Mouse (Mus musculus) c-Kit-positive CD71-negative TER-119-negative erythroid progenitor cells, embryonic 14.5 days (primary cell): ENCODE results near the gene Gnrhr.

Source experiments
- DNase-seq: peaks from one replicate; pipeline ENCODE4 v3.0.0-alpha.2; 2013; ENCODE audit warnings: low read depth

Gene Gnrhr

DNA sequence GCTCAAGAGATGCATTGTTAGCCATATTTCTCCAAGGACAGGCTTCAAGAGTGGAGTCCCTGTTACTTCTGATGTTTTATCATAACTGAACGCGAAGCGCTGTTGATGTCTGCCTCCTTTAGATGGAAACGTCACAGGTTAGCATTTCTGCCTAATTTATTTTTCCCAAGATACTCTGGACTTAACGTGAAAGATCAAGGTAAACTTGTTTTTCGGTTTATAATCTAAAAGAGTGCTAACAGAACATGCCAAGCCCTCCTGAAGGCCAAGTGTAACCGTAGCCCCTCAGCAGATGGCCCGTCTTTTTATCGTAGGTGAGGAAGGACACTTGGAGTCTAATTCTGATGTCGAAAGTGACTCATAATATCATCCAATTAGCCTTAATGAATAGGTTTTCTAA is at the start of gene Gnrhr:
Gene Gnrhr, minus strand, starts transcription at position 101 of the 400 bp plus-strand sequence.
- DNase-seq: no peak

- DNase-seq: no peak
Measured at GRCm38 (mm10) chr5:86246559-86246958, 48.9 kb upstream of the Gnrhr start.

GRCm38 (mm10) chr5:86244880-86245279 is 47.2 kb upstream of the Gnrhr start:
- DNase-seq: peak; percentile 12

- no peak for DNase-seq
Measured at GRCm38 (mm10) chr5:86244275-86244674, 46.6 kb upstream of the Gnrhr start.

- no peak for DNase-seq
Measured at GRCm38 (mm10) chr5:86227156-86227853, 29.6 kb upstream of the Gnrhr start.

DNA sequence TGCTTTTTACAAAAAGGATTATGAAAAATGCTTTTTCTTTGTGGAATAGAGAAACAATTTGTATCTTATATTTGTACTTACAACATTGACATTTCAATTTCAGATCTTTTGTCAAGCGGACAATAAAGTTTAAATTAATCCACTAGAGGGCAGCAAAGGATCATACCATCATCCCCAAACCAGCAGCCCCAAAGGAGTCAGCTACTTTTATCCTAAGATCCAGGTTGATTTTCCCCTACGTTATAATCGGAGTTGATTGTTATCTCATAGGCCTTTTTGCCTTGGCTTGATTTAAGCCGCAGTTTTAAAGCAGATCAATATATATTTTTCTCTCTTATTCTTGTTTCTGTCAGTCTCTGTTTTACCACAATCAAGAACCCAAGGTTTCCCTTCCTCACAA is 6.3 kb downstream of the Gnrhr start:
- DNase-seq: no peak

DNA sequence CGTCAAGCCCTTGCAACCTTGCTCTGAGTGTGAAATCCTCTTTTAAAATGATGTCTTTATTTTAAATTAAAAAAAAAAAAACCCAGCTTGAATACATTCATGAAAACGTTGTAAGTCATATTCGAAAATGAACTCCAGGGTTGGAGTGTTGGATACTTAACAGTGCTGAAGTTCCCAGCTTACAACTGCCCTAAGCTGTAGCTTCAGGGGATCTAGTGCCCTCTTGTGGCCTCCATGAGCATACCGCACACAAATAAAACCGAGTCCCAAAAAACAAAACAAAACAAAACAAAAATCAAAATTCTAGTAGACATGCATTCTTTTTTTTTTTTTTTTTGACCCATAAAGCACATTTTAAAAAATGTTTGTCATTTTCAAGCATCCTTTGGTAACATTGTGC is 6.9 kb downstream of the Gnrhr start:
- DNase-seq: no peak

DNA sequence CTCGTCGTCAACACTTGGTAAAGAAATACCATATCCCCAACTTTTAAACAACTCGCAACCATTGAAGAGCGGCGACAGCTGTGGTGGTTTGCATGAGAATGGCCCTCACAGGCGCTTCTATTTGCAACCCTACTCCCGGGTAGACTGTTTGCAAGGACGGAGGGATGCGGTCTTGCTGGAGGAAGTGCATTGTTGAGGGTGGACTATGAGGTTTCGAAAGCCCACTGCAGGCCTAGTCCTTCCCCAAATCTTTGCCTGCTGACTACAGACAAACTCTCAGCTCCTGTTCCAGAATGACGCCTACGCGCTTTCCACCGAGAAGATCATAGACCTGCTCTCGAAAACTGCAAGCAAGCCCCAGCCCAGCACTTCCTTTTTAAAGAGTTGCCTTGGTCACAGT is 7.4 kb downstream of the Gnrhr start:
- no peak for DNase-seq

DNA sequence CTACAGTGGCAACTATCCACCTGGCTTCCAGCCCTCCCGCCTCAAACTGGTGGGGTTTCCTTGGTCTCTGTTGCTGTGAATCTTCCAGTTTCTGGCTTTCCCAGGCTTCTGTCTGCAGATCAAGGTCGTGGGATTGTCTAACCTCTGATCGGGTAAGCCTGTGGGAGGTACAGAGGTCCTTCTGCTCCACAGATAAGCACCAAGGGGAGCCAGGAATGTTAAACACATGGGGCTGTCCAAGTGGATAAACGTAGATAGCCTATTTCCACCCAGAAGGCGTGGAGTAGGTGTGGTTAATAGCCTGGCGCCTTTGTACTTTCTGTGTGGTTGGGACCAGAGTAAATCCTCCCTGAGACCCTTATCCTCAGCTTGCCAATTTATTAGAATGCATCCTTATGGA is 10.3 kb downstream of the Gnrhr start:
- DNase-seq: no peak

DNA sequence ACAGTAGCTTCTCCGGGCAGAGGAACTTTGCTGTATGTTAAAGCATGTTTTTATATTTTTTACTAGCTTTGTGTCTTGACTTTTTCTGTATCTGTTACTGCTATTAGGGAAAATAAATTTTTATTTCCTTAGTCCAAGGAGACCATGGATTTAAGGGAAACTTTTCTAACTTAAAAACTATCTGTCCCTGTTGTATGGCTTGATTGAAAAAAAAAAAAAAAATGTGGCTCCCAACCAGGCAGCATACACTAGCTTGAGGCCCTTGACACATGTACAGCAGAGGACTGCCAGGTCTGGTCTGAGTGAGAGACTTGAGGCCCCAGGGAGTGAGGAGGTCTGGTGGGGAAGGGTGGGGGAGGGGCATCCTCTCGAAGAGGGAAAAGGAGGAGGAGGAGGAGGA is 23.9 kb downstream of the Gnrhr start:
- no peak for DNase-seq

- DNase-seq: peak; percentile 97
Measured at GRCm38 (mm10) chr5:86172449-86173161, 25.1 kb downstream of the Gnrhr start, which contains the start of gene Uba6. Uba6 (minus strand) TSS chr5:86172803.

DNA sequence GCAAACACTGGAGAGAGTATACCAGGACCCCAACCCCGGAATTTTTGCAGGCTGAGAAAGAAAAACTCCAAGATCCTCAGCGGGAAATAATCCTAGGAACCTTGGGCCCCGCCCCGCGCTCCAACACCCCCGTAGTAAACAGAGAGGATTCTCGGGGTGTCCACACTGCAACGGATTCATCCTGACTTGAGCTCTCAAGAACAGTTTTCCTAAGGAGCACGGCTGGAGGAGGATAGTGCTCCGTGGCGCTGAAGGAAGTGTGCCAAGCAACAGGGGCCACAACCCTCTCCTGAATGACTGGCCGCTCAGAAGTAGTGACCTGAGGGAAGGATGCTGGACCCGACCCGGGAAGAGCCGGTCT is 25.6 kb downstream of the Gnrhr start:
- DNase-seq: no peak
